Mouse (Mus musculus): ENCODE measurements at regions not wholly inside any gene's neighbourhood (a gene's known extent, or its start where the extent isn't known, plus 50 kb on each side); places are given as distances from the start of the nearest gene placed in this dataset.

DNA sequence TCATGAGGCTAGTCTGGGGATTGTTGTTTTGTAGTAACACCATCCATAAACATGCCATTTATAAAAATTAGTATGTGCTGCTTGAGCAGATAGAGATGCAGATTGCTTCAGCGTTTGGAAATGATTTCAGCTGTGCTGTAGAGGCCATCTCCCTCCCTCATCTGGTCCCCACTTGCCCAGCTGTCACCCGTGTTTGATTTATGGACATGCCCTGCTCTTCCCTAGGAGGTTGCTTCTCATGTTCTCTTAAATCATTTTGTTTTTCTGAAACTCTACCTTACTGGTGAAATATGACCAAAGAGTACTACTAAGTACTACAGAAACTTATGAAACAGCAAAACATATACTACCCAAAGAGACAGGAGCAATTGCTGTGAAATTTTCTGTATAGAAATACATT is 284.7 kb upstream of the N6amt1 start:
- DNase-seq (ENCODE audit: low read depth, low spot score) = no peak

DNA sequence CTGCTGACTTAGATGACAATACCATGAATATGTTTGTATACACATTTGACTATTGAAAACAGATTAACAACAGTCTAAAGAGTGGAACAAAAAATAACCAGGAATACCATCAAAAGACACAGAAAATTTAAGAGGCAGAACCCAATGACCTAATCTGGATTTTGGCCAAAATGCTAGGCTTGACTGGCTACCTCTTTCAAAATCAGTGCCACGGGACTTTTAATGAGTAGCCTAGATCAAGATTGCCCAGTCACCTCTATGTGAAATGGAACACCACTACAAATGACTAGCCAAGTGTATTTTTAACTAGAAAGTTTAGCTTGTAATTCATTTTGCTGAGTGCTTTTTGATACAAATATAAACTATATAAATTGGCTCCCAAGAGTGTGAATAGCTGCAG is 286.0 kb upstream of the N6amt1 start:
- DNase-seq (ENCODE audit: low read depth, low spot score) = no peak

DNA sequence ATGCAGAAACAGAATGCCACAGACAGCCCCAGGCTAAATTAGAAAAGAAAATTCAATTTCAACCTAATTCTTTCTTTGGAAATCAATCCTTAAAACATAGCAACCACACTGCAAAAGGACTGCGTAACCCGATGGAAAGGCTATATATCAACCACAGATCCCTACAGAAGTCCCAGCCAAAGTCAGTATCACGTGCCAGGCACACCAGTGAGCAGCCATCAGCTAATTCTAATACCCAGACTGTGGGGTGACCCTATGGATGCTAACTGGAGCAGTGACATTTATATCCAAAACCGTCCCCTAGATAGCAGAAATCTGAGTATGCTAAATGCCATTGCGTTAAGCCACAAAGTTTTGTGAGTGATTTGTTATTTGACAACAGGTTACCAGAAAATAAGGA is 286.5 kb upstream of the N6amt1 start:
- no peak for DNase-seq (ENCODE audit: low read depth, low spot score)

DNA sequence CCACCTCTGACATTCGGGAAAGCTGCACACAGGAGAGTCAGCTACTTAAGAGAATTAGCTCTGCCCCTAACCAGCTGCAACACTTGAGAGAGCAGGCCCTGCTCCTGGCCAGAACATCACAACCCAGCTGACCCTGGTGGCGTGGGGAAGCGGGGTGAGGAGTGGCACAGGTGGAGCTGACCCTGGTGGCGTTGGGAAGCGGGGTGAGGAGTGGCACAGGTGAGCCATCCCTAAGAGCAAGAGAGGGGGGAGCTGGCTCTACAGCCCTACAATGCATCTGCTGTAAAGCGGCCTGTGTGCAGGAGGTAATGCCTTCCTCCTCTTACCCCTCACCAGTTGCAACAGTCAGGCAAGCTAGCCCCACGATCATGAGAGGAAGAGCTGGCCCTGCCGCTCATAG is 293.5 kb upstream of the N6amt1 start:
- DNase-seq (ENCODE audit: low read depth, low spot score) = no peak

DNA sequence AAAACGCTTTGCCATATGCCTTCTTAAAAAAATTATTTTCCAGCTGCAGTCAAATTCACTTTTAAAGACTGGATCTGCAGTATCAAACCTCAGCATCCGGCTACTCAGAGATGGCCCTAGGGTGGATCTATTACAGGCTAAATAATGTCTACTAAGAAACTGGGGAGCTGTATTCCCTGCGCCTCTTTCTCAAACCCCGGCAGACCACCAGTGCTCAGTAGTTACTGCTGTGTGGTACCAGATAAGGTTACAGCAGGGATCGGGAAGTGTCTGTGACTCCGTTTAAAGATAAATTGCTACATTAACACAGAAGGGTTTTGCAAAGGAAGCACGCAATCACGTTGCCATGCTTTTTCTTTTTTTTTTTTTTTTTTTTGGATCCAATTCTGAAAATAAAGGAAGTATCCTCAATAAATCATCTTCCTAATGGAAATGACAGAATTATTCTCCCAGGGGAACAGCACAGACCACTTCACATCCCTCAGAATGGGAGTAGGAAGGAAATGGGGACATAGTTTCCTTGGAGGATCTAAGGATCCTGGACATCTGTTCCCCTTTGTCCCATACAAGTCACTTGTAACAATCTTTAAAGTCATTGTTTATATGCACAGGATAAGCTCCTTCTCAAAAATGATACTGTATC is 304.1 kb upstream of the N6amt1 start:
- DNase-seq (ENCODE audit: low read depth, low spot score) = no peak

DNA sequence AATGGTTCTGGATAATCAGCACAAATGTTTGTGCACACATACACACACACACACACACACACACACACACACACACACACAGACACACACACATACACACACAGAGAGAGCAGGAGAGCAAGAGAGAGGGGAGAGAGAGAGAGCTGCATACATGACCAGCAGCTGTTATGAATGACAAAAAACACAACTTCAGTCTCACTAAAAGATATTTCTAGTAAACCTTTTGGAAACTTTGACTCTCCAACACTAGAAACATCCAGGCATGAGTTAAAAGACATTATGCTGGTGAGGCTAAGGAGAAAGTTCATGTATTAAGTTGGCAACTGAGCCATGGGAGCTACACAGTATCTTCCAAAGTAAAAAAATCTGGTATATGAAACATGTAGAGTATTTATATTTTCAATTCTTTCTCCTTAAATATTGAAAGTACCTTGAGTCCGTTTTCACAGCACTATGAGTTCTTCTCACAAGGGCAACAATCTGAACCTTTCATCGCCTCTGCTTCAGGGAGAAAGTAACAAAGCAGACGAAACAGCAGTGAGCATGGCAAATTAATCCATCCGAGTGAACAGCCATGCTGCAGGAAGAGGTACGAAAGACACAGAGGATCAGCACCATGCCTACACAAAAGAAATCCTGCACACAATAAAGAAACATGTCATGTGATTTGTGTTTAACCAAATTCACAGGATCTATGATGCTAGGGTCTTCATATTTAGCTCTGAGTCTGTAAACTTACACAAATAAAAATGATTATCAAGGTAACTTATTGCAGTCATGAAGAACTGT is 309.0 kb upstream of the N6amt1 start:
- DNase-seq (ENCODE audit: low read depth, low spot score) = no peak

DNA sequence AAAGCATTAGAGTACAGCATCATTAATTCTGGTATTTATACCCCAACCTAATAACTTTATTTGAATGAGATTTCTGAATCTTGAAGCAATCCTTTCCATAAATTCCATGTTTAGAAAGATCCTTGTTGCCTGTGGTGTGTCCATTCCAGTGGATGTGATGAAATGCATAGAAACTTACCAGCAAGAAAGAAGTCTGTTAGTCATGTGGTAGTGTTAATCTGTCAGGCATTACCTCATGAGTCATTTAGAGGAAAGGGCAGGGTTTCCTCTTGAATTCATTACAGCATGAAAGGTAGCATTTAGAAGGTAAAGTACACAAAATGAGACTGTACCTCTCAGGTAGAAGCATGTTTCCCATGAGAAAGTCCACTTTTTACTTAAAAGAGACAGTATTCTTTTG is 310.3 kb upstream of the N6amt1 start:
- no peak for DNase-seq (ENCODE audit: low read depth, low spot score)

DNA sequence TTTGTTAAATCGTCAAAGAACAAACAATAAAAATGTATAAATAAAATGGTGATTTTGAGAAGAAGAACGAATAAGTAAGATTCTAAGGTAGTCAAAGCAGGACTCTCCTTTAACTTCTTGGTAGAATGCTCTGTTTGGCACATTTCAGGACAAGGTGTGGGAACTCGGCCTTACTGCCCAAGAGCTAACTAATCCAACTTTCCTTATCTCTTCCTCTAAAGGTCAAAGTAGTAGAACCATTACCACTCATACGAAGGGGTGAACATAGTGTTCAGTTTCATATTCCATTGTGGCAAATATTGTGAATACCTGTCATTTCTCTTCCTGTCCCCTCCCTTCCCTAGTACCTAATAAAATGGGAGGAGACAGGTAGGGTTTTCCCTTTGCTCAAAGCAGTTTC is 313.6 kb upstream of the N6amt1 start:
- no peak for DNase-seq (ENCODE audit: low read depth, low spot score)

DNA sequence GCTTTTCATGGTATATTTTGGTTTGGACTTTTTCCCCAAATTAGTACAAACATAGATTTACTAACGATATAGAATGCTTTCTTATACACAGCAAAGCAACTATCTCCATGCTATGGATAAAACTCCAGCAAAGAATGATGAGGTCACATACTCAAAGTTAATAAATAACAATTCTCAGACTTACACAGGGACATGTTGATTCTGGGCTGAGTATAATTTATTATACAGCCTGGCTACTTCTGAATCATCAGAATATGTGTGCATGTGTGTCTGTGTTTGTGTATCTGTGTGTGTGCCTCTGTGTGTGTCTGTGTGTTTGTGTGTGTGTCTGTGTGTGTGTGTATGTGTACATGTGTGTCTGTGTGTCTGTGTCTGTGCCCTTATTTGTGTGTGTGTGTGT is 314.1 kb upstream of the N6amt1 start:
- DNase-seq (ENCODE audit: low read depth, low spot score) = no peak

DNA sequence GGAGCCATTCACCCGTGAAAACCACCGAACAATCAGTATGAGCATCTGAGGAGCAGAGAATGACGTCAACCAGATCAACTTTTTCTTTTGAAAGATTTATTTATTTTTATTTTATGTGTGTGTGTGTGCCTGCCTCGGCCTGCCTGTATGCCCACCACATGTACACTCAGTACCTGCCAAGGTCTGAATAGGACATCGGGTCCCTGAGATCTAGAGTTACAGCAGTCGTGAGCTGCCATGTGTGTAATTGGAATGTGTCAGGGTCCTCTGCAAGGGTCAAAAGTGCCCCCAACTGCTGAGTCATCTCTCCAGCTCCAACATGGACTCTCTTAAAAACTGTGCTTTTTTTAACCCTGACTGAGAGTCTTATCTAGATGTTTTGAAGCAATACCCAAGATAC is 316.9 kb upstream of the N6amt1 start:
- DNase-seq (ENCODE audit: low read depth, low spot score) = no peak

DNA sequence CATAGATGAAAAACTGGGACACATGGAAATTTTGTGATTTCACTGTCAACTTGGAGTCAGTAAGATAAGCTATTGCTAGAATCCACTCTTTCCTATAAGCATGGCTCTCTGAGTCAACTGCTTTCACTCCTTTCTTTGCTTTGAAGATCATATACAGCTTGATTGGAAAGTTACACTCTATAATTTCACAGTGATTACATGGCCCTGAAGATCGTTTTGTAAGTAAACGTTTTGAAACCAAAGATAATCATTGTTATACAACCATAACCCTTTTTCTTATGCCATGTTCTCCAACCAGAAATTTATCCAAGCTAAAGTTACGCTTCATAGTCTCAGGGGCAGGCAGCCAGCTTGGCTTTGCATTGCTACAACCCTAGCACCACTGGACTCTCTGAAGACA is 322.1 kb upstream of the N6amt1 start:
- no peak for DNase-seq (ENCODE audit: low read depth, low spot score)

DNA sequence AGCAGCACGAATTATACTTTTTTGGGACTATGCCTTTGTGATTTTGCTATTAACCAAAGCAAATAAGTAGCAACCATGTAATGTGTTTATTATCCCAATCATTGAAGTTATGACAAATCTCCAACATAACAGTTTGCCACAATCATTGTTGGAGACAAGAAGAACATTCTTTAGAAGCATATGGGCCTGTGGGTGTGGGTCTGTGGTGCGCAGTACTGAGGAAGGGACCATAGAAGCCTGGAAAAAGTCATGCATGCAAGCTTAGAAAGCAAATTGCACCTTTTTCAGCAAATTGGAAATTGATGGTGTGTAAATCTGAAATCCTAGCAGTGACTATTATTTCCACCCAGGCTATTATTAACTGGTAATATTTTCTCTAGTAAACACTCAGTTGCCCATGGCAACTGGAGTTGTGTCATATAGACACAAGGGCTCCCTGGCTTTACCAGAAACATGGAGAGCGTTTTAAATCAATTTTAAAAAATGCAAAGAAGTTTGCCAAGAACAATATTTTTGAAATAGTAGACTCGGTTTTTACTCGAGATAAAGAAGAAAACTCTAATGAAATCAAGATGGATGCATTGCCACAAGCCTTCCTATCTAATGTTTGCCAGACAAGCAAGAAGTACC is 325.4 kb upstream of the N6amt1 start:
- no peak for DNase-seq (ENCODE audit: low read depth, low spot score)

DNA sequence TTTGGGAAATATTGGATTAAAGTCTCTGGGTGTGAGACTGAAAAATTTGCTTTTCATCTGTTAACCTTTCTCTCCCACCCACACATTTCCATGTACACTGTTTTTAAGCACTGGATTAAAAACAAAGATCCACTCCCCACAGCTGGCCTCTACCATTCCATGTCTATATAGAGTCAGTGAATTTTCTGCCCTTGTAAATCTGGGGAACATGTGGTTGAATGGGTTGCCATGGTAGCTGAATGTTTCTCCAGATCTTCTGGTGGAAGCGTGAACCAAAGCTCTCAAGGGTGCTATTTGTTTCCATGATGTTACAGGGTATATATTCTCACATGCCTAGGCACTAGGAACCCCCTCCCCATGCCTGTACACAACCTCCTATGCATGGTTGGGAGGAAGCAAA is 326.4 kb upstream of the N6amt1 start:
- no peak for DNase-seq (ENCODE audit: low read depth, low spot score)

DNA sequence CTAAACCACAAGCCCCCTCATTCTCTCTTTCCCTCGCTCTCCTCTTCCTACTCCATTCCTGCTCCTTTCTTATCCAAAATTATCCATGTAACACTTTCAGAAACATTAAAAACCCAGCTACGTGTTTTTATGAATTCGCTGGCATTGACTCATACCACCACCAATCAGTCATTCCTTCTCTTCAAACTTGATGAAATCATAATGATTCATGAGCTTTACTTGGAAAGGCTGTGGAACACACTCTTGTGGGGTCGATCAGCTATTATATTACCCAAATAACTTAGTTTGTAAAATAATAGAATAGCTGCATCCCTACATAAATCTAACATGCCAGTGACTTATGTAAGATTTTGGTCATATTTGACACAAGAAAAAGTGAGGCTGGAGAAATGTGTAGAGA is 331.9 kb upstream of the N6amt1 start:
- DNase-seq (ENCODE audit: low read depth, low spot score) = no peak

DNA sequence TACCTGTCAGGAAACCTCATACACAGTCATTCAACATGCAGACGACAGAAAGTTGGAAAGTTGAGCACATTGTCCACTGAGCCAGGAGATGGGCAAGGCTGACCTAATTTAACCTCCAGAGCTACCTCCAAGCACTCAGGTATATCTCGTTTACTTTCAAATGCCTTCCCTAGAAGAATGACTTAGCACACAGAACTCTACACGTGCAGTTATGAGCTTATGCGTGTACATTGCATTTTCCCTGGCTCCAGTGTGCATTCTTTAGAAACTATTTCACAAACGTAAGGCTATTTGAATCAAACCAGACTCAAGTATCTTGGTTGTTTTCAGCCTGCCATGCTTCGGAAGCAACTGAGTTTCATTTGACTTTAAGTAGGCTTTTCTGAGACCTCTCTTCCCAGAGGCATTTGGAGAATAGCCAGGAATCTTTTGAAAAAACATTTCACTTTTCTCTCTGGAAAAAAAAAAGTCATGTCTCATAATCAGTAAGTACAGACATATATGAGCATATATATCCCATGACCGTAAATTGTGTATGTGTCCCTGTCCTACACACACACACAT is 336.8 kb upstream of the N6amt1 start:
- DNase-seq (ENCODE audit: low read depth, low spot score) = no peak

DNA sequence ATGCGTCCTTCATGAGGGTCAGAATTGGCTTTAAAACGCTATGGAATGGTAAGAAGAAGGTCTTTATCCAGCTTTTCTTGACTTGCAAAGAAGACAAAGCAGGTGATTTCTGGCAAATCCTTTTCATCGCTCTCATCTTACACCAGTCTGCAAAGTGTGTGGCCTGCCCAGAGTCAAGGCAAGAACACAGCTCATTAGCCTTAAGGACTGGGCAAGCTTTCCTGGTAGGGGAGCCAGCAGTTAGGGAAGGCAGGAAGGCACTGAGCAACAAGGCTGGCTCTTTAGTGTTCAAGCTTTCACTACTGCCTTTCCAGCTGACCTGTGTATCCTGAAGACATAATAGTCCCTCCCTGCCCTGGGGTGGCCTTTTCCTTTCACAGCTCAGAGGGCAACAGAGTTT is 352.4 kb upstream of the N6amt1 start:
- DNase-seq (ENCODE audit: low read depth, low spot score) = no peak

DNA sequence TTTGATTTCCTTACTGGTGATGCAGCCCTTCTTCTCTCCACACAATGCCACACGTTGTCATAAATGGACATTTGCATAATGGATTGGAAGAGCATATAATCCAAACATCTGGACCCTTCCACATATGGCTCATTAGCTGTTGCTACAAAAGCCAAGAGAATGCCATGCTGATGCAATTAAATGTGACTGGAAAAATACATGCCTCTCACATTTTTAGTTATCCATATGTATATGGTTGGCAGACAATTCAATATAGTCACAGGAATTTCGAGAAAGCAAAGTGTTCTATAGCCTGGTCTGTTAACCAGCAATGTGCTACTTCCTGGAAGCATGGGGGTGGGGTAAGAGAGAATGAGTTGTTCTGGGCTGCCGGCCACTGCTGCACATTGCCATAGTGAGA is 352.9 kb upstream of the N6amt1 start:
- no peak for DNase-seq (ENCODE audit: low read depth, low spot score)

DNA sequence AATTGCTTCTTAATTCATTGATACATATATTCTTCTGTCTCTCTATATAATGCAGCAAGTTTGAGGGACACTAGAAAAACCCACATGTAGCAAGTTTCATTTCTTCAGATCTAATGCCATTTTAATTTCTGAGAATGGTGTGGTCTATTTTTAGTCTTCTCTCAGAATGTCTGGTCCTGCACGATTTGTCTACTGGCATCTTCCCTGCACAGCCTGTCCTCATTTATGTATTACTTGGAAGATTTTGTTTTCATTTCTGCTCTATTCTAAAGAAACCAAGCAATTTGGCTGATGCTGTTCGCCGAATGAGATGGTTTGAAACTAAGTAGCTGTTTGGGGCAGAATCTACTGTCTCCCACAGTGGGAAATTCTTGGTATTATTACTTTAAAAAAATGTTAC is 382.3 kb upstream of the N6amt1 start:
- DNase-seq (ENCODE audit: low read depth, low spot score) = no peak

DNA sequence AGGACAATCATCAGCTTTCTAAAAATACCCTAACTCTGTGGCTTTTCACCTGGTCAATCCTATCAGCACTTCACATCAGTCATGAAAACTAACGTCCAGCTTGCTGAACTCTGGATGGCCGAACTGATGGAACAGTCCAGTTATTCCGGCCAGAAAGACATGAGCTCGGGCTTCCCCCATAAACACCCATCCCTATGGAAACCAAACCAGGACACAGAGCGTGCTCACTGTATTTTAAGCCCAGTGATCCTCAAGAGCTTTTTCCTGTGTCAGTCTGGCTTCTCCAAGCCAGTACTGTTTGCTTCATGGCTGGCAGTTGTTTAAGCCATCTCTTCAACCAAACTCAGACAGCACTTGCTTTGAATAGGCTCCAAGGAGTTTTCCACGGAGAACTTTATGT is 404.3 kb upstream of the N6amt1 start:
- DNase-seq (ENCODE audit: low read depth, low spot score) = no peak

DNA sequence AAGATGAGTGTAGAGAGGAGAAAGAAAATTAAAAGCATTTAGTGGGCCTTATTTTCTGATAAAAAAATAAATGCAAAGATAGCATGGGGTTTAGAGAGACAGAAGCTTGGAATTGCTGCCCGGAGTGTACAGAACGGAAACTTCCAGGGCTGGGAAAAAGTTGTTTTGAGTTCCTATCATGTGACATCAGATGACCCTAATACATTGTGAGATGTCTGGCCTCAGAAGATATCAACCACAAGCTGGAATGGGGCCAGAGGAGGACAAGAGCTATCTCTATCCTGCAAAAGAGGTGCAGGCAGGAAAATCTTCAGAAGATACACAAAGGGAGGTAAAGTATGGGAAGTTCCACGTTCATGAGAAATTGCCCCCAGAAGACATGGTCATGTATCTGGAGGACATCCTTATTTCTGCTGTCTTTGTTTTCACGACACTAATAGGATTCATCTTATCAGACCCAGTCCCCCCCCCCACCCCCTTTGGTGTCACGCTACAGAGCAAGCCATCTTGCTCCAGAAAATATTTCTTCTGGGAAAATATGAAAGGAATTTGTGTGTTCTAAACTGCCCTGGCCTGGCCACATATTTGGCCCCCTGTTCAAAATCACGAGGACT is 408.3 kb upstream of the N6amt1 start:
- no peak for DNase-seq (ENCODE audit: low read depth, low spot score)

DNA sequence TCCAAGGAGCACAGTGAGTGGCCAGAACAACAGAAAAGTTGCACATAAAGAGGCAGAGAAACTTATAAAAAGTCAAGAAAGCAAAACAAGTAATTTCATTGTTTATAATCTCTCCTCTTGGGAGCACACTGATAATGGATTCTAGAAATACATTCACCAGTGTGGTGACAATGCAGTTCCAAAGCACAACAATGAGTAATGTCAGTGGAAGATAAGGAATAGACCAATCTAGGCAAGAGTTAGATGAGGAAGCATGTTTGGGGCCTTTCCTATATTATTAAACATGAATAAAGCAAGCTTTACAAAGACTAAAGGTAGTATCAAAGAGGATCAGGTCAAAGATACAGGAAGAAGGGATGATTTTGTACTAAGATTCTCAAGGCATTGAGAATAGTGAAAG is 408.9 kb upstream of the N6amt1 start:
- DNase-seq (ENCODE audit: low read depth, low spot score) = no peak

DNA sequence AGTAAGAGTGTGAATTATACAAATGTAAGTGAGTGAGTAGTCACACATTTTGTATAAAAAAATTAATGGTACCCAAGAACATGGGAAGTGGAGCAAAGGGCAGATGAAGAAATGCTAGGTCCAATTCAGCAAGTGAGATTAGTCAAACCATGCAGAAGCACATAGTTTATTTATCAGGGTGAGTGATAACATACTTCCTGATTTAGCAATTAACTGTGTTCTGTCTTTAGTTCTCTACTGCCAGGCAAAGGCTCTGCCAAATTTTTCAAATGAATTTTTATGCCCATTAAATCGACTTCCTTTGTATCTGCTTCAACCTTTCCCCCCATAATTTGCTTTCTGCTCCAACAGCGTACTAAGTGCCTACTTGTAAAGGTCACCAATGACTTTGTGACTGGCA is 419.0 kb upstream of the N6amt1 start:
- no peak for DNase-seq (ENCODE audit: low read depth, low spot score)
